Mouse (Mus musculus) spleen, adult 2 months (tissue): ENCODE measurements around the gene Themis3. TPM values are rescaled to one million over a fixed set of nuclear protein-coding genes. Genes with fewer than 3 reads are reported as not detected.

Source experiments
- DNase-seq, 2 experiments: peaks; one replicate each; pipeline versions ENCODE4 v3.0.0 to v3.0.0-alpha.2; 2012 to 2021; ENCODE audit warnings: low spot score in 2 of 2, low read depth in 1 of 2
- H3K27ac ChIP-seq: fragments of 200-500 bp; 2 replicates; pipeline ENCODE4 v1.5.1; 2012; ENCODE audit warnings: low read length, inconsistent platforms; ENCODE audit not compliant: insufficient read depth
- H3K27me3 ChIP-seq: fragments of 200-500 bp; 2 replicates; pipeline ENCODE4 v1.6.1; 2012; ENCODE audit warnings: mild to moderate bottlenecking, moderate library complexity, low read length, inconsistent platforms; ENCODE audit not compliant: control insufficient read depth, insufficient read depth
- H3K36me3 ChIP-seq: fragments of 200-500 bp; 2 replicates; pipeline ENCODE4 v1.6.1; 2012; ENCODE audit warnings: mild to moderate bottlenecking, low read length, inconsistent platforms; ENCODE audit not compliant: control insufficient read depth, insufficient read depth
- H3K4me1 ChIP-seq: fragments of 200-500 bp; 2 replicates; pipeline ENCODE4 v1.6.1; 2011; ENCODE audit warnings: inconsistent platforms; ENCODE audit not compliant: control insufficient read depth, insufficient read depth, insufficient read length
- H3K4me3 ChIP-seq: fragments of 200-500 bp; 2 replicates; pipeline ENCODE4 v1.5.1; 2011; ENCODE audit warnings: mild to moderate bottlenecking, inconsistent platforms; ENCODE audit not compliant: insufficient read depth, insufficient read length; ENCODE audit errors: extremely low read depth
- CTCF ChIP-seq: fragments of 200-500 bp; IDR thresholded peaks from 2 replicates; pipeline ENCODE4 v1.5.1; 2011; ENCODE audit warnings: mild to moderate bottlenecking, inconsistent platforms; ENCODE audit not compliant: insufficient read depth, insufficient read length, insufficient replicate concordance; ENCODE audit errors: extremely low read depth
- POLR2A ChIP-seq: fragments of 200-500 bp; IDR thresholded peaks from 2 replicates; pipeline ENCODE4 v1.6.1; 2011; ENCODE audit warnings: low read depth, low read length, inconsistent platforms
- WGBS: fragments of 180-500 bp; shearing (Covaris S2); methylation state at CpG from one replicate; pipeline ENCODE4 v1.1.7; 2018; 5-methylcytosine and 5-hydroxymethylcytosine counted together
- polyA plus RNA-seq: library from polyadenylated mRNA; depleted of rRNA; stranded (reverse); fragments of >200 nt; gene quantifications from 2 replicates; pipeline ENCODE4 v1.2.3, GENCODE M21; 2012

Gene Themis3
- polyA plus RNA-seq, 1 experiment = not detected

GRCm38 (mm10) chr17:66595867-66596266 is 1.4 kb upstream of the Themis3 start:
- Histone ChIP-seq H3K4me1 (no peaks in the 10 kb centered on the region), H3K27me3 (no peaks in the 10 kb centered on the region), H3K4me3 (no peak overlapping the region), H3K36me3 (no peaks in the 10 kb centered on the region), H3K27ac (no peak overlapping the region)
- 65% methylated on average over 3 of the region's 3 CpGs for WGBS
- TF ChIP-seq CTCF (no peak), POLR2A (no peak)
- no peak for DNase-seq

GRCm38 (mm10) chr17:66595256-66595655 is 835 bp upstream of the Themis3 start:
- no peak for DNase-seq
- H3K4me3 ChIP-seq = no peak overlapping the region
- H3K27me3 ChIP-seq = no peaks in the 10 kb centered on the region
- H3K36me3 ChIP-seq = no peaks in the 10 kb centered on the region
- TF ChIP-seq CTCF = no peak
- TF ChIP-seq POLR2A = no peak
- no peak overlapping the region for H3K27ac ChIP-seq
- H3K4me1 ChIP-seq = no peaks in the 10 kb centered on the region

- Histone ChIP-seq H3K27me3 (no peaks in the 10 kb centered on the region), H3K36me3 (no peaks in the 10 kb centered on the region), H3K4me3 (no peak overlapping the region), H3K27ac (no peak overlapping the region), H3K4me1 (no peaks in the 10 kb centered on the region)
- WGBS = 76% methylated on average over 9 of the region's 9 CpGs
- DNase-seq = no peak
- no peak for TF ChIP-seq POLR2A
- TF ChIP-seq CTCF = no peak
Measured at GRCm38 (mm10) chr17:66590353-66591075, 3.9 kb downstream of the Themis3 start.

GRCm38 (mm10) chr17:66589864-66590263 is 4.6 kb downstream of the Themis3 start:
- H3K27ac ChIP-seq = no peak overlapping the region
- TF ChIP-seq POLR2A (no peak), CTCF (no peak)
- no peaks in the 10 kb centered on the region for H3K36me3 ChIP-seq
- DNase-seq = no peak
- H3K27me3 ChIP-seq = no peaks in the 10 kb centered on the region
- H3K4me3 ChIP-seq = no peak overlapping the region
- WGBS = 80% methylated on average over 8 of the region's 8 CpGs
- H3K4me1 ChIP-seq = no peaks in the 10 kb centered on the region

GRCm38 (mm10) chr17:66586741-66587140 is 7.7 kb downstream of the Themis3 start:
- H3K36me3 ChIP-seq = no peaks in the 10 kb centered on the region
- no peaks in the 10 kb centered on the region for H3K27me3 ChIP-seq
- H3K4me3 ChIP-seq = no peak overlapping the region
- H3K4me1 ChIP-seq = no peaks in the 10 kb centered on the region
- TF ChIP-seq POLR2A (no peak), CTCF (no peak)
- H3K27ac ChIP-seq = no peak overlapping the region
- 94% methylated on average over 10 of the region's 10 CpGs for WGBS
- no peak for DNase-seq

DNA sequence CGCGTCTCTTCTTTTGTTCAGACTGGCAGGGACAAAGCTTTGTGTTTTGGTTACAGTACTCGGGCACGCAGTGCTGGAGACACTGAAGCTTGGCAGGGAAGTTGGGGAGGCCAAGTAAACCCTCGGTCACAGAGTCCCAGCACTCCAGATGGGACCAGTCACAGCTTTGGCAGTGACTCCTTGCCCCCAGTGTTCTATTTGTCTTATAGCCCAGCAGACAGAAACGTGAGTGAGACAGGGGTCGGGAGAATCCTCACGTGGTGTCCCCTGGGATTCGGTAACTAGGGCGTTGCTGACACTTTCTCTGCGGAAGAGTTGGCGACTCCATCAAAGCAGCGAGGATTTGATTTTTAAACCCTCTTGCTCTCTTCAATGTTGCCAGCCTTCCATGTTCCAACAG is 8.3 kb downstream of the Themis3 start:
- H3K27ac ChIP-seq = no peak overlapping the region
- no peaks in the 10 kb centered on the region for H3K4me1 ChIP-seq
- no peaks in the 10 kb centered on the region for H3K27me3 ChIP-seq
- no peaks in the 10 kb centered on the region for H3K36me3 ChIP-seq
- no peak overlapping the region for H3K4me3 ChIP-seq
- 82% methylated on average over 13 of the region's 13 CpGs for WGBS
- DNase-seq = no peak
- TF ChIP-seq POLR2A (no peak), CTCF (no peak)

GRCm38 (mm10) chr17:66580990-66581389 is 13.4 kb downstream of the Themis3 start:
- TF ChIP-seq POLR2A (no peak), CTCF (no peak)
- no peak for DNase-seq
- Histone ChIP-seq H3K4me1 (no peaks in the 10 kb centered on the region), H3K4me3 (no peak overlapping the region), H3K36me3 (no peaks in the 10 kb centered on the region), H3K27me3 (no peaks in the 10 kb centered on the region), H3K27ac (no peak overlapping the region)
- 81% methylated on average over 5 of the region's 5 CpGs for WGBS

DNA sequence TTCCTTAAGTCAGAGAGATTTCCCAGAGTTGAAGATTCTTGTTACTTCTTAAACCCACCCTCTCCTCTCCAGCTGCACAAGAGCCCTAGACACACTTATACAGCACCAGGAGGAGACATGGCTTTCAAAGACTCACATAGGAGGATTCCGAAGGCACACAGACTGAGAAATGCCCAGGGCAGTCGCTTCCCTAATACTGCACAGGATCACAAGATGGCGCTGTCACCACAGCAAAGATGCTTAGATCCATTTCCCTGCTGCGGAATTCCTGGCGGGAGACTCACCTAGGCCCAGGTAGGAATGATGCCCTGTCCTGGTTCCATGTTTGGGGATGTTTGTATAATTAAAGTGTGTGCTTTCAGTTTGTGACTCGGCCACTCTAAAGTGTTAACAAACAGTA is 16.4 kb downstream of the Themis3 start:
- 33% methylated on average over 6 of the region's 6 CpGs for WGBS
- H3K27ac ChIP-seq = no peak overlapping the region
- H3K27me3 ChIP-seq = no peaks in the 10 kb centered on the region
- H3K4me1 ChIP-seq = no peaks in the 10 kb centered on the region
- no peak overlapping the region for H3K4me3 ChIP-seq
- no peaks in the 10 kb centered on the region for H3K36me3 ChIP-seq
- no peak for DNase-seq
- TF ChIP-seq POLR2A = no peak
- no peak for TF ChIP-seq CTCF
